Mouse (Mus musculus) brain, adult 10 weeks (tissue): ENCODE data around the gene Rab9. TPM values are rescaled to one million over a fixed set of nuclear protein-coding genes. Genes with fewer than 3 reads are reported as not detected.

Source experiments
- polyA plus RNA-seq: library from polyadenylated mRNA; stranded (reverse); fragments of 350-450 nt; fragmentation: Illumina TruSeq; extraction: RNeasy Lipid Tissue Mini Kit (QIAGEN cat#74804); gene quantifications from one replicate; pipeline ENCODE4 v1.2.3, GENCODE M21; 2015; ENCODE audit warnings: low read depth, low replicate concordance

Rab9 gene
- 69.2 TPM for polyA plus RNA-seq

DNA sequence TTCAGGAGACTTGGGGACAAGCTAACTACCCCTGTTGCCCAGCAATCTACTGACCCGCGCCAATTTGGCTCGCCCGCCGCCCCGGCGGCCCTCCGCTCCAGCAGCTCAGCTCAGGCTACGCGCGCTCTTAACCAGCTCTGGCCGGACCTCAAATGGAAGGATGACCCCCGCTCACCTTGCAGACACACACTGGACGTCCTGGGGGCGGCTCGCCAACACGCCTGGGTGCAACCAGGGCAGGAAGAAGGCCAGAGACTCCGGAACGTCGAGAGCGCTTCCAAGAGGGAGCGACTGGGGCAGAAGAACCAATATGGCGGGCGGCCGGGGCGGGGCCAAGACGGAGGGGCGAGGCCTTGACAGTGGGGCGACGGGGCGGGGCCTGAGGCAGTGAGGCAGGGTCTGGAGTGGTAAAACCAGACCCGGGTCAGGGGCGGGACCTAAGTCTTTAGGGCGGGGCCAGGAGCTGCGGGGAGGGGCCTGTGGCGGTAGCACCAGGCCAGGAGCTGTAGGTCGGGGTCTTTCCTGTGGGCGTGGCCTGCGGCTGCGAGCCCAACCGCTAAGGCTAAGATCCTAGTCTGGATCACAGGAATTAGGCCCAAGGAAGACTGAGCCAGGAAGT, at the start of gene Rab9:
TSS of gene Rab9 (minus strand) at position 503 of the 619 bp plus-strand sequence.

DNA sequence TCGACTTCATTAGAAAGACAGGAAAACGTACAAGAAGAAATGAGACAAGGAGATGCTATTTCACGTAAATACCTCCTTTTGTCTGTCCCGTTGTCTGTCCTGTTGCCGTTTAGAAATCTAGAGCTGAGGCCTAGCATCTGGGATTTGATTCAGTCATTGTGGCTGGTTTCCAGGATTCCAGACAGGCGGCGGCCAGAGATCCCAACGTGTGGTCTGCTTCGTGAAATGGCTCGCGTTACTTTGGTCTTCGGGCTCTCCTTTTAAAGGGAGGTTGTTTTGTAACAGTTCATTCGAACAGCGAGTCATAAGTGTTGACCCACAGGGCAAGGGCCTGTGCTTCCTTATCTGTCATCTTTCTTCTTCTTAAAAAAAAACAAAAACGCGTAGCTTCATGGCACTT, 38.7 kb upstream of the Rab9 start, which contains the start of gene Tceanc:
TSS of gene Tceanc (minus strand) at position 223 of the 400 bp plus-strand sequence.

DNA sequence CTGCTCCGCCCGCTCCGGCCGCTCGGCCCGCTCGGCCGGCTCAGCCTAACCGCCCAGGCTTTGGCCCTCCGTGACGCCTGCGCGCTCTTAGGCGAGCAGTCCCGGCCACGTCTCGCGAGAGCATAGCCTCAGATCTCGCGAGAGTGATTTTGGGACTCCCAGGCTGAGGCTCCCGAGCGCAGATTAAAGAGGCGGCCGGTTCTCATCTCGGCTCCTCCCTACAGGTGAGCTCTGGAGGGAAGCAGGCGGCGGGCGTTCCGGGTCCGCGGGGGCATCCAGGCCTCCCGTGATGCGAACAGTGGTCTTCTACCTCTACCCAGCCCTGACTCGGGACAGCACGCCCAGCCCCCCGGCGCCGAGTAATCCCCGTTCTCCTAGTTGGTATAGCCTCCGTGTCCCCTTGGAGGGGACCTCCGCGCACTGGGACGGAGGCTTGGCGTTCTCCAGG, 39.0 kb downstream of the Rab9 start, which contains the start of gene Ofd1:
TSS of gene Ofd1 (minus strand) at position 89 of the 448 bp plus-strand sequence.

DNA sequence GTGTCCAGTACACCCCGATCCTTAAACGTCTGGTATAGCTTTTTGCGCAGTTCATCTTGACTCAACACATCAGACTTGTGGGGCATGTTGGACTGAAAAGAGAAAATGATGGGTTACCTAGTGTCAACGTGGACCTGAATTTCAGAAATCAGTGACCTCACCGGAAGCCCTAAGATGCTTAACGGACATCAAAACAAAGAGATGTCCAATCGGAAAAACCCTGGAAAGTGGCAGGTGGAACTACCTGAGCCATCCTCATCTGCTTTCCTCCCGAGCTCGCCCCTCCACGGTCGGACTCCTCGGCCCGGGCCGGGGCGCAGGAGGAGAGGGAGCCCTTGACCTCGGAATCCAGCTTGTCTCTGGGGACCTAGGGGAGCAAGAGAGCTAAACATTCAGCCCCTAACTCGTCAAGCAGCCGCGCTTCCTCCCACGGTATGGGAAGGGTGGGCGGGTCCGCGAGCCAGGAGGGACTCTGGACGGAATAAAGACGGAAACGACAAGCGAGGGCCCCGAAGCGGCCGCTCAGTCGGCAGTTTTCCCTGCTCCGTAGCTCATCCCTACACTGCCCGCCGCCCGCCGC, 39.5 kb downstream of the Rab9 start, which contains the start of gene Trappc2:
TSS of gene Trappc2 (plus strand) at position 539 of the 580 bp plus-strand sequence.

Other genes with a start within 250 kb of the Rab9 start
- 721 TPM for gene Gpm6b, start 241.0 kb downstream of the Rab9 start, polyA plus RNA-seq
- 91.7 TPM for gene Trappc2, start 39.3 kb downstream of the Rab9 start, polyA plus RNA-seq
- gene Ofd1, start 39.2 kb downstream of the Rab9 start, polyA plus RNA-seq, result 4.6 TPM
- 1.5 TPM for gene Tceanc, start 38.7 kb upstream of the Rab9 start, polyA plus RNA-seq
- 1.6 TPM for gene Egfl6, start 105.9 kb upstream of the Rab9 start, polyA plus RNA-seq